Mouse (Mus musculus): ENCODE data around the gene Chrne.

Chrne gene

GRCm38 (mm10) chr11:70652029-70652883 lies 33.2 kb upstream of the Chrne start:
- DNase-seq (ENCODE audit: low spot score in 2 of 2), result no peak

GRCm38 (mm10) chr11:70651391-70651790 lies 32.4 kb upstream of the Chrne start:
- DNase-seq (ENCODE audit: low spot score in 2 of 2), result no peak

GRCm38 (mm10) chr11:70650322-70651175 lies 31.5 kb upstream of the Chrne start:
- no peak for DNase-seq (ENCODE audit: low spot score in 2 of 2)

GRCm38 (mm10) chr11:70649185-70649734 lies 30.2 kb upstream of the Chrne start:
- no peak for DNase-seq (ENCODE audit: low spot score in 2 of 2)

- no peak for DNase-seq (ENCODE audit: low spot score in 2 of 2)
These were observed 29.5 kb upstream of the Chrne start for GRCm38 (mm10) chr11:70648512-70648911.

- DNase-seq (ENCODE audit: low spot score in 2 of 2), result no peak
These were observed 28.9 kb upstream of the Chrne start for GRCm38 (mm10) chr11:70647716-70648420.

- peak; percentile 85 to 94 for DNase-seq (ENCODE audit: low spot score in 2 of 2)
These were observed 28.0 kb upstream of the Chrne start, which contains the start of the genes Rnf167 and Slc25a11 for GRCm38 (mm10) chr11:70646691-70647650. Rnf167 (plus strand) TSS chr11:70647235. Slc25a11 (minus strand) TSS chr11:70647479.

- no peak for DNase-seq (ENCODE audit: low spot score in 2 of 2)
These were observed 27.2 kb upstream of the Chrne start for GRCm38 (mm10) chr11:70646259-70646555.

GRCm38 (mm10) chr11:70645461-70646258 lies 26.6 kb upstream of the Chrne start:
- no peak for DNase-seq (ENCODE audit: low spot score in 2 of 2)

- no peak for DNase-seq (ENCODE audit: low spot score in 2 of 2)
These were observed 25.6 kb upstream of the Chrne start for GRCm38 (mm10) chr11:70644564-70645103.

GRCm38 (mm10) chr11:70643051-70643450 lies 24.0 kb upstream of the Chrne start:
- no peak for DNase-seq (ENCODE audit: low spot score in 2 of 2)

- DNase-seq (ENCODE audit: low spot score in 2 of 2), result no peak
These were observed 22.2 kb upstream of the Chrne start for GRCm38 (mm10) chr11:70641241-70641640.

- no peak for DNase-seq (ENCODE audit: low spot score in 2 of 2)
These were observed 21.0 kb upstream of the Chrne start for GRCm38 (mm10) chr11:70639976-70640375.

- no peak for DNase-seq (ENCODE audit: low spot score in 2 of 2)
These were observed 19.8 kb upstream of the Chrne start, which contains the start of gene Gp1ba for GRCm38 (mm10) chr11:70638714-70639278. Gp1ba (plus strand) TSS chr11:70639122.

GRCm38 (mm10) chr11:70638293-70638692 lies 19.3 kb upstream of the Chrne start:
- no peak for DNase-seq (ENCODE audit: low spot score in 2 of 2)

- no peak for DNase-seq (ENCODE audit: low spot score in 2 of 2)
These were observed 18.7 kb upstream of the Chrne start for GRCm38 (mm10) chr11:70637764-70638163.

- DNase-seq (ENCODE audit: low spot score in 2 of 2), result no peak
These were observed 16.6 kb upstream of the Chrne start for GRCm38 (mm10) chr11:70635601-70636000.

GRCm38 (mm10) chr11:70630129-70630528 lies 11.1 kb upstream of the Chrne start:
- no peak for DNase-seq (ENCODE audit: low spot score in 2 of 2)

GRCm38 (mm10) chr11:70629557-70629956 lies 10.5 kb upstream of the Chrne start:
- DNase-seq (ENCODE audit: low spot score in 2 of 2), result no peak

Measured in urinary bladder, adult 18-20 months (tissue).